Mouse (Mus musculus) bone marrow macrophage, adult 2 months (primary cell): ENCODE results near the gene Mapk8ip2.

Source experiments
- CTCF ChIP-seq: IDR thresholded peaks from 2 replicates; pipeline ENCODE4 v1.5.1; 2012; ENCODE audit warnings: low read depth, mild to moderate bottlenecking, low read length, moderate library complexity
- POLR2A ChIP-seq: IDR thresholded peaks from 2 replicates; pipeline ENCODE4 v1.6.1; 2012; ENCODE audit warnings: mild to moderate bottlenecking, low read depth, low read length, borderline replicate concordance

- TF ChIP-seq POLR2A (no peak), CTCF (no peak)
These were observed 59.0 kb downstream of the Mapk8ip2 start for GRCm38 (mm10) chr15:89512679-89513078.
